Mouse (Mus musculus): ENCODE measurements around the gene Bbof1. TPM values are rescaled to one million over a fixed set of nuclear protein-coding genes. Genes with fewer than 3 reads are reported as not detected.

The Bbof1 gene
- polyA plus RNA-seq, 1 experiment from 2014 or later: 0.94 TPM

Other genes starting within 250 kb of the Bbof1 start
- 5.9 and 6.3 TPM in 2 replicates for gene Elmsan1, start 190.2 kb upstream of the Bbof1 start, polyA plus RNA-seq (2016; fragmentation: Nextera tagmentation; extraction: Ambion mirVana)
- 19.9 and 21.6 TPM in 2 replicates for gene Ptgr2, start 123.8 kb upstream of the Bbof1 start, polyA plus RNA-seq (2016; fragmentation: Nextera tagmentation; extraction: Ambion mirVana)
- gene Zfp410, start 92.2 kb upstream of the Bbof1 start, polyA plus RNA-seq (2016; fragmentation: Nextera tagmentation; extraction: Ambion mirVana): 119 and 130 TPM in 2 replicates
- 47.6 and 49.9 TPM in 2 replicates for gene Coq6, start 47.4 kb upstream of the Bbof1 start, polyA plus RNA-seq (2016; fragmentation: Nextera tagmentation; extraction: Ambion mirVana)
- gene Fam161b, start 47.2 kb upstream of the Bbof1 start, polyA plus RNA-seq (2016; fragmentation: Nextera tagmentation; extraction: Ambion mirVana): 5.9 and 8.0 TPM in 2 replicates
- 8.0 and 8.4 TPM in 2 replicates for gene Entpd5, start within 50 bp of the Bbof1 start, polyA plus RNA-seq (2016; fragmentation: Nextera tagmentation; extraction: Ambion mirVana)
- 23.7 and 25.2 TPM in 2 replicates for gene Rnf113a2, start 8.1 kb downstream of the Bbof1 start, polyA plus RNA-seq (2016; fragmentation: Nextera tagmentation; extraction: Ambion mirVana)
- 16.5 and 20.2 TPM in 2 replicates for gene Aldh6a1, start 41.9 kb downstream of the Bbof1 start, polyA plus RNA-seq (2016; fragmentation: Nextera tagmentation; extraction: Ambion mirVana)
- gene Lin52, start 42.4 kb downstream of the Bbof1 start, polyA plus RNA-seq (2016; fragmentation: Nextera tagmentation; extraction: Ambion mirVana): 31.4 and 37.4 TPM in 2 replicates
- 1.0 and 1.9 TPM in 2 replicates for gene Vsx2, start 160.7 kb downstream of the Bbof1 start, polyA plus RNA-seq (2016; fragmentation: Nextera tagmentation; extraction: Ambion mirVana)
- gene Abcd4, start 208.3 kb downstream of the Bbof1 start, polyA plus RNA-seq (2016; fragmentation: Nextera tagmentation; extraction: Ambion mirVana): 13.3 TPM in 2 replicates
- gene Vrtn, start 231.9 kb downstream of the Bbof1 start, polyA plus RNA-seq (2016; fragmentation: Nextera tagmentation; extraction: Ambion mirVana): not detected in 2 replicates

Measured in midbrain, embryonic 10.5 days (tissue).